Mouse (Mus musculus): Measurements from ENCODE around the gene Esr2. TPM values are rescaled to one million over a fixed set of nuclear protein-coding genes. Genes with fewer than 3 reads are reported as not detected.
A peak's percentile ranks its signal among the peaks of the same experiment; 100 is the strongest.

Gene Esr2
- polyA plus RNA-seq, 1 experiment from 2014 or later, result 0.04 TPM

DNA sequence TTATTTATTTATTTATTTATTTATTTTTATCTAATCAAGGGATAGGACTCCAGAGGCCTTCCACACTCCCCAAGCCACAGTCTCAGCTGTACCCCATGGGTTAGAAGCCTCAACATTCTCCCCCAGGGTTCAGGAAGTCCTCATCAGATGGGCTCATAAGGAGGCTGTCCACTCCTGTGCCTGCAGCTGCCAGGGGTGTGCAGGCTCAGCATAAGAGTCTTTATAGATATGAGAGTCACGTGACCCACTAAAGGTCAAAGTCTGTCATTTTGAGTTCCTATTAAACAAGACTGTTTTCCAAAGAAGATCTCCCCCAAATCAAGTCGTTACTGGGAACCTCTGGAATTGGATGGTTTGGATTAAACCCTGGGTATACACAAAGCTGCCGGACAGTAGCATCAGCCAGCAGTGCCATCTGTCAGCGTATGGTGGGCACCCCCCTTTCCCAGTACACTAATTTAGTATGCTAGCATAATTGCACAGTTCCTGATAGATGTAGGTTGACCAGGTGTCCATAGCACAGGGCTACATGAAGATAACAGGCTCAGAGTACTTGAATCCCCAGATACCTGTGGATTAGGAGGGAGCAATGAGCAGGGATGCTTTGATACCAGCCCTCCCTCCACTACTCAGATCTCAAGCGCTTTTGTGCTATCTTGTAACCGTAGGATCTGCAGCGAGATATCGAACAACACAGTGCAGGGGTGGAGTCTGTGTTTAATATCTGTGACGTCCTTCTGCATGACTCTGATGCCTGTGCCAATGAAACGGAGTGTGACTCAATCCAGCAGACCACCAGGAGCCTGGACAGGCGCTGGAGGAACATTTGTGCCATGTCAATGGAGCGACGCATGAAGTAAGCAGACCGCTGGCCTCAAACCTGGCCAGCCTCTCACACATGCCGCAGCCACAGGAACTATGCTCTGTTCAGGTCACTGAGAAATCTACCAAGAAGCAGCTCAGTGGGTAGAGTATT lies 83.2 kb downstream of the Esr2 start:
- H3K27me3 ChIP-seq (replicated peaks; ENCODE audit: control insufficient read depth, insufficient read depth, low read length), result no peaks in the 10 kb centered on the region
- no peak overlapping the region for H3K4me3 ChIP-seq (ENCODE audit: low read length)
- no peaks in the 10 kb centered on the region for H3K9me3 ChIP-seq (ENCODE audit: control insufficient read depth, low read length)
- H3K4me2 ChIP-seq (ENCODE audit: low read depth, low read length), result no peak overlapping the region
- no peaks in the 10 kb centered on the region; the same call in 1 of the 2 replicates for H3K36me3 ChIP-seq (ENCODE audit: control insufficient read depth, insufficient read depth, low read length)
- peak; percentile 87 for ATAC-seq
- 0 out of 2 replicates have a peak, but pooled peaks cover 4% of the 10 kb centered on the region for H3K4me1 ChIP-seq (ENCODE audit: control insufficient read depth, insufficient read depth, low read length)
- 83% methylated on average over 15 of the region's 15 CpGs for WGBS
- no peak overlapping the region for H3K9ac ChIP-seq (ENCODE audit: low read depth, low read length)
- H3K27ac ChIP-seq (ENCODE audit: low read length), result no peak overlapping the region

DNA sequence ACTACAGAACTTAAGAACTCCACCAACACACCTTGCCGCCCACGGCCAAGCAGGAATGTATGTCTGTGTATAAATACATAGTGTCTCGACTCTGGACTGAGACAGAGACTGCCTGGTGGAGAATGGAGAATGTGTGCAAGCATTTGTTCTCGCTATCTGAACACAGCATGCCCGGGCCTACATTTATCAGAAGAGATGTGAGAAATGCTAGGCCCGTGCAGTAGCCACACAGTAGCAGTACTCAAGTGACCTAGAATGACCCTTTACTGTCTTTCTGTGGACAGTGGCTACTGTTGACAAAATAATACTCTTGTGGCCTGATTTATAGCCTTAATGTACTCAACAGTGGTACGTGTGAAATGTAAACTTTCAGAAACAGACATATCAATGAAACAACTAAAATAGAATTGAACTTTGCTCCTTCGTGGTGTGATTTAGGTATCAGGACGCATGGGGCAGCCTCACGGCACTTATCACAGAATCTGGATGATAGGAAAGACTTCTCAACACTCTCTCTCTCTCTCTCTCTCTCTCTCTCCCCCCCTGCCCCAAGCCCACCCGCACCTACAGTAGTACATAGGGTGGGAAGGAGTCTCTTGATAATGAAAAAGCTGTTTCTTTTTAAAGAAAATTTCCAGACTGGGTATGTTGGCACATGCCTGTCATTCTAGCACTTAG lies 84.1 kb downstream of the Esr2 start:
- 62% methylated on average over 11 of the region's 11 CpGs for WGBS
- H3K9me3 ChIP-seq (ENCODE audit: control insufficient read depth, low read length), result no peaks in the 10 kb centered on the region
- ATAC-seq, result peak; percentile 64
- H3K27me3 ChIP-seq (replicated peaks; ENCODE audit: control insufficient read depth, insufficient read depth, low read length), result no peaks in the 10 kb centered on the region
- H3K4me3 ChIP-seq (ENCODE audit: low read length), result no peak overlapping the region
- no peak overlapping the region for H3K9ac ChIP-seq (ENCODE audit: low read depth, low read length)
- H3K4me1 ChIP-seq (ENCODE audit: control insufficient read depth, insufficient read depth, low read length), result 0 out of 2 replicates have a peak, but pooled peaks cover 4% of the 10 kb centered on the region
- no peak overlapping the region for H3K4me2 ChIP-seq (ENCODE audit: low read depth, low read length)
- H3K36me3 ChIP-seq (ENCODE audit: control insufficient read depth, insufficient read depth, low read length), result no peaks in the 10 kb centered on the region; the same call in 1 of the 2 replicates
- H3K27ac ChIP-seq (ENCODE audit: low read length), result 0 out of 2 replicates have a peak overlapping the region, but pooled peaks have one; percentile 10

DNA sequence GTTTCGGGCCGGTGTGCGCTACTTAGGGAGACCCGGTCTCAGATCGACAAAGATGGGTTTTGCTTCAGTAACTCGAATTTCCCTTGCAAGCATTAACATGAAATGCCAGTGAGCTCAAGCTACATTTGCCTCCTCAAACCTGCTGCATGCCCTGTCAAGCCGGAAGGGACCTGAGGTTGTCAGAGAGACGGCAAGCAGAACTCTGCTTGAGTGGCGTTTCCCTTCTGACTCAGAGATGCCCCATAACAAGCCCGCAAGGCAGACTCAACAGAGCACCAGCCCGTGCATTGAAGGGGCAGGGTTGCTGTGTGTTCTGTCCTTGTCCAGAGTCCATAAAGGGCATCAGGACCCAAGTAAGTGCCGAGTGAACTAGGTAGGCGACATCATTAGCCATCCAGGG lies 90.0 kb downstream of the Esr2 start:
- H3K36me3 ChIP-seq (ENCODE audit: control insufficient read depth, insufficient read depth, low read length), result no peaks in the 10 kb centered on the region
- H3K27ac ChIP-seq (ENCODE audit: low read length), result no peak overlapping the region
- no peak overlapping the region for H3K4me3 ChIP-seq (ENCODE audit: low read length)
- ATAC-seq, result no peak
- 83% methylated on average over 13 of the region's 13 CpGs for WGBS
- H3K4me1 ChIP-seq (ENCODE audit: control insufficient read depth, insufficient read depth, low read length), result peaks cover 3% of the 10 kb centered on the region; the same call in 1 of the 2 replicates
- H3K27me3 ChIP-seq (replicated peaks; ENCODE audit: control insufficient read depth, insufficient read depth, low read length), result no peaks in the 10 kb centered on the region
- no peak overlapping the region for H3K4me2 ChIP-seq (ENCODE audit: low read depth, low read length)
- H3K9ac ChIP-seq (ENCODE audit: low read depth, low read length), result no peak overlapping the region
- H3K9me3 ChIP-seq (ENCODE audit: control insufficient read depth, low read length), result no peaks in the 10 kb centered on the region

DNA sequence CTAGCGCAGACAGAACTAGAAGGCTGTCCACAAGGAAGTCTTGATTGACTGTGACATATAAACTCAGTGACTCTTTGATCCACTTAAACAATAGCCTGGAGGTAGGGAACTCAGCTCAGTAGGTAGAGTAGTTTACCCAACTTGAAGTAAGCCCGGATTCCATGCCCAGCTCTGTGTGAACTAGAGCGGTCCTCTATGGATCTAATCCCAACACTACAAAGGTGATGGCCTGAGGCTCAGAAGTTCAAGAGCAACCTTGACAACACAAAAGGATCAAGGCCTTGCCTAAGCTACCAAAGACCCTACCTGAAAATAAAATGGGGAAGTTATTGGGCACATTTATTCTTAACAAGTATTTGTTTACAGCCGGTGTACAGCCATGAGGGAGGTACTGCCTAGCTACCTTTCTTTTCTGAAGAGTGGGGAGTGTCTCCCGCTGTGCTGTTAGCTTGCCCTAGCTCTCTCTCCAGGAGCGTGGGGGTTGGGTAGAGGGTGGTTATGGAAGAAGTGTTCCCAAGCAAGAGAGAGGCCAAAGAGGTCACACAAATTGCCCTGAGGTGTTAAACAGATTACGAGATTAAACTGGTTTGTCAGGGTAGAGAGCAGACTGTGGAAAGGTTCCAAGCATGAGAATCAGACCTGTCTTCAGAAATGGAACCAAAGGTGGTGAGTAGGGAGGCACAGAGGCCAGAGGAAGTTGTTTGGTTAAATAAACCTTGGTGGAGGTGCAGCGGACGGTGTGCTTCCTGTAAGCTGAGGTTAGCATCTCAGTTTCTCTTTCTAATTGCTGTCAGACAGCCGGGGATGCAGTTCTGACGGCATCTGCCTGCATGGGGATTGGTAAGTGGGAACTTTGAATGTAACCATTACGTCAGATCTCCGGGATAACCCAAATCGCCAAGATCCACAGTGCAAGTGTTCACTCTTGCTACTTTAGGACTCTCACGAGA lies 90.8 kb downstream of the Esr2 start:
- peaks cover 5% of the 10 kb centered on the region; the same call in 1 of the 2 replicates for H3K4me1 ChIP-seq (ENCODE audit: control insufficient read depth, insufficient read depth, low read length)
- H3K9ac ChIP-seq (ENCODE audit: low read depth, low read length), result no peak overlapping the region
- 74% methylated on average over 15 of the region's 15 CpGs for WGBS
- no peaks in the 10 kb centered on the region for H3K9me3 ChIP-seq (ENCODE audit: control insufficient read depth, low read length)
- no peaks in the 10 kb centered on the region for H3K36me3 ChIP-seq (ENCODE audit: control insufficient read depth, insufficient read depth, low read length)
- no peak overlapping the region for H3K4me3 ChIP-seq (ENCODE audit: low read length)
- no peaks in the 10 kb centered on the region for H3K27me3 ChIP-seq (replicated peaks; ENCODE audit: control insufficient read depth, insufficient read depth, low read length)
- no peak for ATAC-seq
- no peak overlapping the region for H3K4me2 ChIP-seq (ENCODE audit: low read depth, low read length)
- H3K27ac ChIP-seq (ENCODE audit: low read length), result no peak overlapping the region

DNA sequence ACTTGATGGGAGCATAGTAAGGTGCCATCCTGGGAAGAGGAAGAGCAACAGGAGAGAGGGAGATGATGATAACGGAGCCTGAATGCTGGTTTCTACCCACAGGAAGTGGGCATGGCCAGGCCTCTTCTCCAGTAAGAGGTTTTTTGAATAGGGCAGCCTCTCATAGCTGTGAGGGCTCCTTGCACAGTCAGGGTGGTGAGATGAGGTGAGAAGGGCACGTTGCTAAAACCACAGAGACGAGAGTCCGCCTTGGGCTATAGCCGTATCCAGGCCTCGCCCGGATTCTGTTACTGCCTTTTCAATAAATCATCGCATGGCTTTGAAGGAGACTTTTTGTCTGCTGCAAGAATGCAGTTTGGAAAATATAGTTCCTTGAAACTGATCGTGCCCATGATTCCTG lies 92.0 kb downstream of the Esr2 start:
- no peak overlapping the region for H3K9ac ChIP-seq (ENCODE audit: low read depth, low read length)
- H3K9me3 ChIP-seq (ENCODE audit: control insufficient read depth, low read length), result no peaks in the 10 kb centered on the region
- H3K4me3 ChIP-seq (ENCODE audit: low read length), result no peak overlapping the region
- WGBS, result 76% methylated on average over 9 of the region's 9 CpGs
- no peak for ATAC-seq
- H3K27ac ChIP-seq (ENCODE audit: low read length), result no peak overlapping the region
- H3K4me2 ChIP-seq (ENCODE audit: low read depth, low read length), result no peak overlapping the region
- H3K27me3 ChIP-seq (replicated peaks; ENCODE audit: control insufficient read depth, insufficient read depth, low read length), result no peaks in the 10 kb centered on the region
- no peaks in the 10 kb centered on the region for H3K36me3 ChIP-seq (ENCODE audit: control insufficient read depth, insufficient read depth, low read length)
- H3K4me1 ChIP-seq (ENCODE audit: control insufficient read depth, insufficient read depth, low read length), result peaks cover 8% of the 10 kb centered on the region

DNA sequence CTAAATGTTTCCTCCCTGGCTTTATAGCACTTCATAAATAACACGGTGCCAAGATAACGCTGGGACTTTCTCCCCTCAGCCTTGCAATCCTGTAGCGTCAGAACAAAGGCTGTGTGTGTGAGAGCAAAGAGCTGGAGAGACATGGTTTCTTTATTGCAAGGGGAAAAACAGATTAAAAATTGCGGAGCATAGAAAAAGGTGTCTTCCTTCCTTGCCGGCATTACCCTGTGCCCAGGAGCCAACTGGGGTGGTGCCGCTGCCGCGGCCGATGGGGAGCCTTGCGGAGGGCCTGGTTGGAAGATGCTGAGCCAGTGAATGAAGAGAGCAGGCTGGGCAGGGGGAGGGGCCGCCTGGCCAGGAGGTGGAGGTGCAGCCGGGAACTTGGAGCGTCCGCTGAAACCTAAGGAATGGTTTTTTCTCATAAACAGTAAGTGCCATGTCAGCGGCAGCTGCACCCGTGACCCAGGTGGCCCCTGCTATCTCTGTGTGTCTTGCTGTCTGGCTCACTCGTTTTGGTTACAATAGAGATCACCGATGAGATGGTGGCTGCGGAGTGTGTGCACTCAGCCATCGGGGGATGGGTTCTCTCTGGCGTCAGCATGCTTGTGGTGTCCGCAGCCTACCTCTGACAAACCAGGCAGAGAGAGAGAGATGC lies 95.4 kb downstream of the Esr2 start:
- peak overlapping the region; percentile 95 for H3K27ac ChIP-seq (ENCODE audit: low read length)
- ATAC-seq, result peak; percentile 93
- H3K9me3 ChIP-seq (ENCODE audit: control insufficient read depth, low read length), result no peaks in the 10 kb centered on the region
- H3K36me3 ChIP-seq (ENCODE audit: control insufficient read depth, insufficient read depth, low read length), result peaks cover 4% of the 10 kb centered on the region; the same call in 1 of the 2 replicates
- peak overlapping the region; percentile 60 for H3K9ac ChIP-seq (ENCODE audit: low read depth, low read length)
- 5% methylated on average over 22 of the region's 22 CpGs for WGBS
- H3K27me3 ChIP-seq (replicated peaks; ENCODE audit: control insufficient read depth, insufficient read depth, low read length), result no peaks in the 10 kb centered on the region
- H3K4me2 ChIP-seq (ENCODE audit: low read depth, low read length), result peak overlapping the region; percentile 66
- peak overlapping the region; percentile 43 for H3K4me3 ChIP-seq (ENCODE audit: low read length)
- H3K4me1 ChIP-seq (ENCODE audit: control insufficient read depth, insufficient read depth, low read length), result peaks cover 8% of the 10 kb centered on the region

DNA sequence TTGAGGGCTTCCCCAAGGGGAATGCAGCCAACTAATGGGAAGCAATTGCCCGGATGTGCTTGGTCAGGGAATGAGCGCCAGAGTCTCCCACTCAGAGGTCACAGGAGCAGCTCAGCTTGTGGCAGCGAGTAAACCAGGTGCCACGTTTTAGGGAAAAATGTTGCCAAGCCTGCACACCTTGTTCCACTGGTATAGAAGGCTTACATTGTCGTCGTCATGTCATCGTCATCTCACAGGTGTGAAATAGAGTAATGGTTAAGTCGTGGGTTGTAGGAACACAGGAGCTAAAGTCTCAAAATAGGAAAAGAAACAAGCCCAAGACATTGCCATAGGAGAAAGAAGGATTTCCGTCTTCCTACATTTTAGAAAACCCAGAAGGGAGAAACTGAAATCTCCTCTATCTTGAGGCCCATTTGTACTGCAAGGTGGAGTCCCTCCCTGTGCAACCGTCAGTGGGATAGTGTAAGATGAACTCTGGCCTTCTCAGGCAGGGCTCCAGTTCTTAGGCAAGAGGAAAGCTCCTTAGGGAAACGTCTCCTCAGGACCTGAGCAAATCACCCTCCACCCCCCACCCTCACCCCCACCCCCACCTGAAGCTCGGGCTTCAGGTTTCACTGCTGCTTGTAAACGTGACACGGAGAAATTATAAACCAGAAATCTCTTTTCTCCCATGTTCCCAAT lies 96.0 kb downstream of the Esr2 start:
- peak; percentile 90 for ATAC-seq
- H3K9ac ChIP-seq (ENCODE audit: low read depth, low read length), result peak overlapping the region; percentile 60; the same call in 1 of the 2 replicates
- peak overlapping the region; percentile 95 for H3K27ac ChIP-seq (ENCODE audit: low read length)
- H3K9me3 ChIP-seq (ENCODE audit: control insufficient read depth, low read length), result no peaks in the 10 kb centered on the region
- H3K36me3 ChIP-seq (ENCODE audit: control insufficient read depth, insufficient read depth, low read length), result peaks cover 4% of the 10 kb centered on the region; the same call in 1 of the 2 replicates
- peak overlapping the region; percentile 43 for H3K4me3 ChIP-seq (ENCODE audit: low read length)
- 34% methylated on average over 14 of the region's 14 CpGs for WGBS
- H3K4me2 ChIP-seq (ENCODE audit: low read depth, low read length), result peak overlapping the region; percentile 66
- peaks cover 8% of the 10 kb centered on the region for H3K4me1 ChIP-seq (ENCODE audit: control insufficient read depth, insufficient read depth, low read length)
- no peaks in the 10 kb centered on the region for H3K27me3 ChIP-seq (replicated peaks; ENCODE audit: control insufficient read depth, insufficient read depth, low read length)

DNA sequence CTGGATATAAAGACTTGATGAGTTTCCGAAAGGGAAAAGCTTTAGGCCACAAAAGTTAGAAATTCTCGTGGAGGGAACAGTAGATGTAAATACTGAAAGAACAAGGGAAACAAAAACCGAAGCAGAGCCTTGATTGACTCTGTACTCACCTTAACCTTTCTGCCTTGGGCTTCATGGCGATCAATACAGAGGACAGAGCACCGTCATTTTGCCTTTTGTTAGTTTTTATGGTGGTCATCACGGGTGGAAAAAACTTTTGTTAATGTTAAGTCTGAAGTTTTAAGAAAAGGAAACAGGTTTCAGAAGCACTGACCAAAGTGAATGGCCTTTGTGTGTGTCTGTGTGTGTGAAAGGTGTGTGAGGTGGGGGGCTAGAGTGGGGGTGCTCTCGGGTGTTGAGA lies 103.1 kb downstream of the Esr2 start:
- no peak overlapping the region for H3K9ac ChIP-seq (ENCODE audit: low read depth, low read length)
- no peak overlapping the region for H3K4me3 ChIP-seq (ENCODE audit: low read length)
- H3K36me3 ChIP-seq (ENCODE audit: control insufficient read depth, insufficient read depth, low read length), result peaks cover 3% of the 10 kb centered on the region; the same call in 1 of the 2 replicates
- no peaks in the 10 kb centered on the region for H3K9me3 ChIP-seq (ENCODE audit: control insufficient read depth, low read length)
- no peak for ATAC-seq
- no peak overlapping the region for H3K4me2 ChIP-seq (ENCODE audit: low read depth, low read length)
- 62% methylated on average over 7 of the region's 7 CpGs for WGBS
- H3K27me3 ChIP-seq (replicated peaks; ENCODE audit: control insufficient read depth, insufficient read depth, low read length), result no peaks in the 10 kb centered on the region; the same call in 1 of the 2 replicates
- no peak overlapping the region for H3K27ac ChIP-seq (ENCODE audit: low read length)
- 0 out of 2 replicates have a peak, but pooled peaks cover 3% of the 10 kb centered on the region for H3K4me1 ChIP-seq (ENCODE audit: control insufficient read depth, insufficient read depth, low read length)
